Mouse (Mus musculus) CH12.LX (cell line): ENCODE results near the gene E130114P18Rik. TPM values are rescaled to one million over a fixed set of nuclear protein-coding genes. Genes with fewer than 3 reads are reported as not detected.

Experiments
- DNase-seq: peaks from one replicate; pipeline ENCODE4 v3.0.0-alpha.2; 2013; ENCODE audit errors: extremely low read depth
- H3K27ac ChIP-seq: 2 replicates; pipeline ENCODE4 v1.5.1; 2012; ENCODE audit warnings: low read depth, mild to moderate bottlenecking, control low read depth, moderate library complexity; ENCODE audit not compliant: insufficient read depth
- H3K27me3 ChIP-seq: replicated peaks from 2 replicates; pipeline ENCODE3; 2012; ENCODE audit warnings: inconsistent platforms
- H3K36me3 ChIP-seq, 2 experiments: replicated peaks in 1 of 2; 2 replicates each; pipeline versions ENCODE3 to v1.6.1; 2012; ENCODE audit warnings: inconsistent platforms in 1 of 2, low read length in 1 of 2, mild to moderate bottlenecking in 1 of 2, mixed read lengths in 1 of 2, moderate library complexity in 1 of 2; ENCODE audit not compliant: control insufficient read depth in 1 of 2, insufficient read depth in 1 of 2
- H3K4me1 ChIP-seq, 2 experiments: 2 replicates each; pipeline ENCODE4 v1.6.1; 2012; ENCODE audit warnings: inconsistent platforms in 1 of 2, moderate library complexity in 1 of 2; ENCODE audit not compliant: insufficient read depth in 2 of 2, control insufficient read depth in 1 of 2
- H3K4me2 ChIP-seq: 2 replicates; pipeline ENCODE4 v1.6.1; 2012; ENCODE audit warnings: low read depth, mild to moderate bottlenecking, control low read depth; ENCODE audit not compliant: poor library complexity, insufficient read depth, severe bottlenecking
- H3K4me3 ChIP-seq, 3 experiments: fragments of 150-350 bp in 1 of 3; sonication (generic) in 1 of 3; replicated peaks in 1 of 3; 2 replicates each; pipeline versions ENCODE3 to v1.5.1; 2011 to 2012; ENCODE audit warnings: low read depth in 2 of 3, low read length in 2 of 3, mild to moderate bottlenecking in 2 of 3, moderate library complexity in 2 of 3, control low read depth in 1 of 3, improper control_type of control experiment in 1 of 3, inconsistent platforms in 1 of 3, mixed read lengths in 1 of 3; ENCODE audit not compliant: poor library complexity in 1 of 3
- H3K79me2 ChIP-seq: replicated peaks from 2 replicates; pipeline ENCODE4 v1.6.1; 2012; ENCODE audit warnings: mild to moderate bottlenecking, moderate library complexity; ENCODE audit not compliant: control insufficient read depth, poor library complexity, insufficient read depth, severe bottlenecking; ENCODE audit errors: extremely low read depth
- H3K9ac ChIP-seq: 2 replicates; pipeline ENCODE4 v1.6.1; 2012; ENCODE audit warnings: low read depth, mild to moderate bottlenecking, control low read depth, moderate library complexity; ENCODE audit not compliant: insufficient read depth
- H3K9me3 ChIP-seq: replicated peaks from 2 replicates; pipeline ENCODE3; 2012; ENCODE audit warnings: low read length, inconsistent platforms, mixed read lengths
- BHLHE40 ChIP-seq: IDR thresholded peaks from 2 replicates; pipeline ENCODE4 v1.6.1; 2011; ENCODE audit warnings: mild to moderate bottlenecking, low read depth, low read length, improper control_type of control experiment
- CHD2 ChIP-seq: IDR thresholded peaks from 2 replicates; pipeline ENCODE4 v1.6.1; 2011; ENCODE audit warnings: low read length, improper control_type of control experiment
- E2F4 ChIP-seq: IDR thresholded peaks from 2 replicates; pipeline ENCODE4 v1.6.1; 2011; ENCODE audit warnings: low read depth, low read length, improper control_type of control experiment; ENCODE audit not compliant: insufficient replicate concordance
- ELF1 ChIP-seq: IDR thresholded peaks from 2 replicates; pipeline ENCODE4 v1.6.1; 2014; ENCODE audit warnings: low read depth, mild to moderate bottlenecking, inconsistent platforms, low read length, improper control_type of control experiment
- EP300 ChIP-seq: IDR thresholded peaks from 2 replicates; pipeline ENCODE4 v1.6.1; 2011; ENCODE audit warnings: low read length, improper control_type of control experiment
- ETS1 ChIP-seq: conservative IDR thresholded peaks from 2 replicates; pipeline ENCODE4 v1.6.1; 2012; ENCODE audit warnings: low read depth, mild to moderate bottlenecking, inconsistent platforms, low read length, improper control_type of control experiment, moderate library complexity
- GABPA ChIP-seq: IDR thresholded peaks from 2 replicates; pipeline ENCODE4 v1.6.1; 2012; ENCODE audit warnings: low read depth, low read length, improper control_type of control experiment, inconsistent platforms; ENCODE audit not compliant: insufficient replicate concordance
- HCFC1 ChIP-seq: IDR thresholded peaks from 2 replicates; pipeline ENCODE4 v1.6.1; 2012; ENCODE audit warnings: low read depth, mild to moderate bottlenecking, inconsistent platforms, low read length, improper control_type of control experiment
- IRF4 ChIP-seq: IDR thresholded peaks from 2 replicates; pipeline ENCODE4 v1.6.1; 2014; ENCODE audit warnings: low read depth, mild to moderate bottlenecking, inconsistent platforms, low read length, improper control_type of control experiment
- MEF2A ChIP-seq: IDR thresholded peaks from 2 replicates; pipeline ENCODE4 v1.6.1; 2014; ENCODE audit warnings: low read depth, mild to moderate bottlenecking, inconsistent platforms, low read length, improper control_type of control experiment, borderline replicate concordance
- MXI1 ChIP-seq: IDR thresholded peaks from 2 replicates; pipeline ENCODE4 v1.6.1; 2011; ENCODE audit warnings: mild to moderate bottlenecking, low read depth, low read length, improper control_type of control experiment
- MYC ChIP-seq: IDR thresholded peaks from 2 replicates; pipeline ENCODE4 v1.6.1; 2011; ENCODE audit warnings: low read depth, mild to moderate bottlenecking, improper control_type of control experiment, low read length
- NELFE ChIP-seq: IDR thresholded peaks from 2 replicates; pipeline ENCODE4 v1.6.1; 2011; ENCODE audit warnings: low read depth, low read length, improper control_type of control experiment
- NRF1 ChIP-seq: IDR thresholded peaks from 2 replicates; pipeline ENCODE4 v1.6.1; 2014; ENCODE audit warnings: low read depth, mild to moderate bottlenecking, inconsistent platforms, low read length, improper control_type of control experiment, moderate library complexity
- RCOR1 ChIP-seq: conservative IDR thresholded peaks from 2 replicates; pipeline ENCODE4 v1.6.1; 2012; ENCODE audit warnings: low read depth, mild to moderate bottlenecking, inconsistent platforms, low read length, improper control_type of control experiment
- SIN3A ChIP-seq: IDR thresholded peaks from 2 replicates; pipeline ENCODE4 v1.6.1; 2012; ENCODE audit warnings: low read length, improper control_type of control experiment, inconsistent platforms
- TBP ChIP-seq: conservative IDR thresholded peaks from 2 replicates; pipeline ENCODE4 v1.6.1; 2011; ENCODE audit warnings: low read depth, low read length, improper control_type of control experiment
- TCF12 ChIP-seq: IDR thresholded peaks from 2 replicates; pipeline ENCODE4 v1.6.1; 2014; ENCODE audit warnings: low read depth, mild to moderate bottlenecking, inconsistent platforms, low read length, improper control_type of control experiment
- USF1 ChIP-seq: IDR thresholded peaks from 2 replicates; pipeline ENCODE4 v1.6.1; 2014; ENCODE audit warnings: low read depth, mild to moderate bottlenecking, inconsistent platforms, low read length, improper control_type of control experiment
- ZC3H11A ChIP-seq: IDR thresholded peaks from 2 replicates; pipeline ENCODE4 v1.6.1; 2012; ENCODE audit warnings: low read depth, mild to moderate bottlenecking, inconsistent platforms, low read length, improper control_type of control experiment
- ZNF384 ChIP-seq: IDR thresholded peaks from 2 replicates; pipeline ENCODE4 v1.6.1; 2012; ENCODE audit warnings: low read depth, low read length, improper control_type of control experiment, inconsistent platforms
- dilution Hi-C: fragments of 300-500 bp; cut with MboI; formaldehyde crosslinking; loops from 2 replicates; pipeline ENCODE4 v1.14.3; 2020; ENCODE audit warnings: low sequenced_read_pairs; ENCODE audit not compliant: extremely low pct_unique_long_range_greater_than_20kb, extremely low pct_ligation_motif_present
- in situ Hi-C: fragments of 300-500 bp; cut with MboI; formaldehyde crosslinking; loops from 3 replicates; pipeline ENCODE4 v1.14.3; 2019; ENCODE audit warnings: low sequenced_read_pairs, low pct_ligation_motif_present, low pct_unique_long_range_greater_than_20kb, mixed read lengths
- polyA plus RNA-seq: library from polyadenylated mRNA; unstranded; fragments of >175 nt; gene quantifications from 2 replicates; pipeline ENCODE4 v1.2.1, GENCODE M21; 2012; ENCODE audit warnings: low read depth; ENCODE audit not compliant: insufficient read length
- total RNA-seq, 2 experiments: library from RNA; depleted of rRNA; stranded (reverse); fragments of 300-350 nt in 1 of 2; fragments of >200 nt in 1 of 2; gene quantifications; 2 replicates each; pipeline ENCODE4 v1.2.3; 2012 to 2014

Gene E130114P18Rik
- total and polyA plus RNA-seq, 3 experiments: not detected

DNA sequence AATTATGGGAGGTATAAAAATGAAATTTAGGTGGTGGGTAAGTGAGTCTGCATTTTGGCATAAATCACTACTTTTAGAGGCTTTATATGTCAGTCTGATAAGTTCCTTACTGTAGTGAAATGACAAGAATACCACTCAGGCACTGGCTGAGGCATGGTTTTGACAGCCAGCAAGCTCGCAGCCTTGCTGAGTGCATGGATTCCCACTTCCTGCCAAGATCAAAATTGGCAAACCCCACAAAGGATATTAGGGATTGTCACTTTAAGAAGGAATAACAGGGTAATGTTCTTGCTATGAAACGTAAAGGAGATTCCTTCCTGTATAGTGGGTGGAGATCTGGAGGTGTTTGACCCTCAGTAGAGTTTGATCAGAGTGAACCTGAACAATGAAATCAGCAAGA is 27.4 kb upstream of the E130114P18Rik start:
- H3K27ac ChIP-seq: no peak overlapping the region
- no peak overlapping the region for H3K4me3 ChIP-seq
- no peak for DNase-seq
- H3K79me2 ChIP-seq: no peaks in the 10 kb centered on the region
- H3K4me2 ChIP-seq: no peak overlapping the region
- dilution Hi-C loops: no loop called here
- no peaks in the 10 kb centered on the region for H3K4me1 ChIP-seq
- H3K9me3 ChIP-seq: peaks cover 44% of the 10 kb centered on the region
- H3K36me3 ChIP-seq: no peaks in the 10 kb centered on the region
- TF ChIP-seq USF1 (no peak), TCF12 (no peak), IRF4 (no peak), BHLHE40 (no peak), CHD2 (no peak), SIN3A (no peak), NRF1 (no peak), EP300 (no peak)
- in situ Hi-C loops: no loop called here
- no peak overlapping the region for H3K9ac ChIP-seq
- no peaks in the 10 kb centered on the region for H3K27me3 ChIP-seq

DNA sequence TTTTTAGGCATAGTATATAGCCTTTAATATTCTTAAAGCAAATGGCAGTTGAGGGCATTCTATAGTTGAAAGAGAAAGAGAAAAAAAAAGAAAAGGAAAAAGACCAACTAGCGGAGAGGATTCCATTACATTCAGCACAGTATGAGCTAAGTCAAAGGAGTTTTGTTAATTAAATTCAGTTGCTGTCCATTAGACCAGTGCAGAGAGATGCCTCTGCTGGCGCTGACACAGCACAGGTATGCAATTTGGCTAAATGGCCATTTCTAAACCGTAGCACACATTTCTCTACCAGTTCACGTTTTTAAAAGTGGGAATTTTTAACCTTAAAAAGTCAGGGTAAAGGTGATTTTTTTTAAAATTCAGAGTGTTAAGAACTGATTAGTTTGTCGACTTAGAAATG is 26.8 kb upstream of the E130114P18Rik start:
- H3K27me3 ChIP-seq: no peaks in the 10 kb centered on the region
- in situ Hi-C loops (no loop called here), dilution Hi-C loops (no loop called here)
- H3K4me1 ChIP-seq: no peaks in the 10 kb centered on the region
- no peak overlapping the region for H3K4me2 ChIP-seq
- TF ChIP-seq RCOR1: no peak
- no peak for TF ChIP-seq NELFE
- no peak for TF ChIP-seq TBP
- no peak for TF ChIP-seq ETS1
- TF ChIP-seq MEF2A: no peak
- TF ChIP-seq SIN3A: no peak
- no peak overlapping the region for H3K9ac ChIP-seq
- no peaks in the 10 kb centered on the region for H3K79me2 ChIP-seq
- DNase-seq: no peak
- H3K4me3 ChIP-seq: no peak overlapping the region
- H3K36me3 ChIP-seq: no peaks in the 10 kb centered on the region
- H3K27ac ChIP-seq: no peak overlapping the region
- peaks cover 45% of the 10 kb centered on the region for H3K9me3 ChIP-seq

DNA sequence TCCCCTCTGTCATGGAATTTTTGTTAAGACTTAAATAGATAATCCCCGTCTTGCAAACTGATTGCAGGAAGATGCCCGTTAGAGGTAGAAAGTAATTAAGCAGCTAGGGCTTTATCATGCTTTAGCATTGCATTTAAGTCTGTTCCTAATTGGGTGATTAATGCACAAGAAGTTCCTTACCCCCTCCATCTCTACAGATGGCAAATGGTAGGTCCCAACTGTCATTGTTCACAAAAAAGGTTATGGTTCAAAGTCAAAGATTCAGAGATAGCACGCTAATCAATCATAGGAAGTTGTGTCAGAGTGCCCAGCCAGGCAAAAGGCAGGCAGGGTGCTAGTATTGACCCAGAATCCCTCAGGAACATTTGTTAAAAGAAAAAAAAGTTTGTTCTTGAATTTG is 25.9 kb upstream of the E130114P18Rik start:
- Histone ChIP-seq H3K4me1 (no peaks in the 10 kb centered on the region), H3K4me2 (no peak overlapping the region), H3K36me3 (no peaks in the 10 kb centered on the region), H3K4me3 (no peak overlapping the region), H3K79me2 (no peaks in the 10 kb centered on the region), H3K9me3 (peaks cover 38% of the 10 kb centered on the region), H3K9ac (no peak overlapping the region), H3K27ac (no peak overlapping the region), H3K27me3 (no peaks in the 10 kb centered on the region)
- dilution Hi-C loops: no loop called here
- in situ Hi-C loops: no loop called here
- DNase-seq: no peak
- TF ChIP-seq ZNF384 (no peak), HCFC1 (no peak), SIN3A (no peak), ELF1 (no peak), CHD2 (no peak), MYC (no peak), ZC3H11A (no peak), GABPA (no peak), USF1 (no peak), E2F4 (no peak), MXI1 (no peak)
- TF ChIP-seq, all 38 proteins: peak for 0
